Mouse (Mus musculus) naive thymus-derived CD4-positive, alpha-beta T cell, adult 2 months (primary cell): Measurements from ENCODE around the gene Elovl7.
A peak's percentile ranks its signal among the peaks of the same experiment; 100 is the strongest.

ENCODE experiments used
- DNase-seq: peaks from one replicate; pipeline ENCODE4 v3.0.0-alpha.2; 2011; ENCODE audit warnings: low read depth

The Elovl7 gene

DNA sequence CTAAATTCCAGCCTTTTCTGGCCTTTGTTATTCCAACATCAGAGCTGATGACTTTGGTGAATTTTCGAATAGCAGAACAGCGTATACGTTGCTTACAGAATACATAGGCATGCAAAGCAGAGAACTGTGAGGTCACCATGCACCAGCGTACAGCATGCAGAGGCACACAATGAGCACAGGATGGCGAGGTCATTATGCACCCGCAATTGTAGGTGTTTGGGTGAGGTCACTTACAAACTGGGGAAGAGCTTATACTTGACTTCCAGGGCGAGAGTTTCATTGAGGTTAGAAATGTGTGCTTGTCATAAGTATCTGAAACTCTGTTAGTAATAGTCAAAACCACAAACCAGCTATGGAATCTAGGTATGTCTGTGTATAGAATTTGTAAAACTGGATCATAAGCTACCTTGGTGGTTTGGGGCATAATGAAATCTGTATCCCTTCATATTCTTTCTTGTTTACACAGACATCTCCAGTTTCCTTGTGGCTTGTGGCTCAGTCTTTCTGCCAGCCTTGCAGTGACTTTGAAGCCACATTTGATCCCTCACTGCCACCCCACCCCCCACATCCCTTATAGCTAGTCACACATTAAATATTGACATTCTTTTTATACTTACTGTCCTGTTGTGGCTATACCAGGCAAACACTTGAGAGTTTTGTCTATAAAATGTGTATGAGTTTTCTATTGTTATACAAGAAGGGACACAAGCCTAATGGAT is 88.9 kb downstream of the Elovl7 start:
- DNase-seq = peak; percentile 73

DNA sequence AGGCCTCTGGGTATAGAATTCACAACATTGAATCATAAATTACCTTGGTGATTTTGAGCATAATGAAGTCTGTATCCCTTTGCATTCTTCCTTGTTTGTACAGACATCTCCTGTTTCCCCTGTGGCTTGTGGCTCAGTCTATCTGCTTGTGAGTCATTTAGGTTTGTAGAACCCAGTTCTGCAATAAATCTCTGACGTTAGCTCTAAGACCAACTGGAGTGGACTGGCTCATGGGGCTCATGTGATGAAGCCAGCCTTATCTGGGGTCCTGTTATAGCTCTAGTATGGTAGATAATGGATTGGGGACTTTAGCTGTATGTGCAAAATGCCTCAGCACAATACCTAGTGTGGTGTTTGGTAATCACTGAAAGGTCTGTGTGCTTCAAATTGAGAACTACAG is 89.6 kb downstream of the Elovl7 start:
- peak; percentile 33 for DNase-seq

DNA sequence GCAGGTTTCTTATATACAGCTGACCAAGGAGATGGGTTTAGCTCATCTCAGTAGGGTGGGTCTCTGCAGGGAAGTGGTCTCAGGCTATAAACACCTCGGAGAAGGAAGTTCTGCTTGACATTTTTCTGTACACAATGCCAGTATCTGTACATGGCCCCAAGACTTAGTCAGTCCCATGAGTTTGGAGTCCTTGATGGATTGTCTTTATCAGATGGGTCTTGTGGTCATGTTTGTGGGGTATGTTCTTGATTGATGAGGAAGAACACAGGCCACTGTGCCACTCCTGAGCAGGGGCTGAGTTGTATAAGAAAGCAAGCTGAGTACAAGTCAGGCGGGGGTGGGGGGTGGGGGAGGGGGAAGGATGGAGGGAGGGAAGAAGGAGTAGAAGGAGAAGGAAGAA is 90.5 kb downstream of the Elovl7 start:
- DNase-seq = peak; percentile 30

DNA sequence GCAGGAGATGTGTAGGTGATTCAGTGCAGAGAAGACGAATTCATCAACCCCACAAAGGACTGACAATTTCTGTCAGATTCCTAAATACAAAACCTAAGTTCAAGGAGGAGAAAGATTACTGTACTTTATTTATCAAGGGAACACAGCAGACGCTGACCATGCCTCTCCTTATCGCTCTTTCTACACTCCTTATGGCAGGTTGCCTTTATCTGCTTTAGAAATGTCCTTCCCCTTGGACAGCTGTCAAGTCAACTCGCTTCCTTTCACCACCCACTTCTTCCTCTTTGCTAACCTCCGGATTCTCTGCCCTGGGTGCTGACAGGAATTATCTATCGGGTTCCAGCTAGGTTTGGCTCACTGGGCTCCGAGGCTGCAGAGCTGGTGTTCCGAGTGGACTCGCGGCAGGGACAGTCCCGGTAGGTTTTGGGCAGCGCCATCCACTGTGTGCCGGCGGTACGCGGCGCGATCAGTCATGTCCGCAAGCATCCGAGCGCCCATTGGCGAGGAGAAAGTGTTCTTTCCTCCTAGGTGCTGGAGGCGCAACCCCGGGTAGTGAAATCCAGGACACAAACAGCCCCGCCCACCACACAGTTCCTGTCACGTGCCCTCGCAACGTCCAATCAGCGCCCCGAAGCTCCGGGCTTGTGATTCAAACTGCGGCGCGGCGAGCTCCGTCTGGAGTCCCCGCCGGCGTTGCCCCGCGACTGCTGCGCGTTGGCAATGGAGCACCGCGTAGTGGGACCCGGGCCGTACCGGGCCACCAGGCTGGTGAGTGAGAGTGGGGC is 101.7 kb downstream of the Elovl7 start, which contains the start of gene Depdc1b:
Gene Depdc1b (plus strand): TSS at position 631 of the 785 bp plus-strand sequence.
- DNase-seq = peak; percentile 95

DNA sequence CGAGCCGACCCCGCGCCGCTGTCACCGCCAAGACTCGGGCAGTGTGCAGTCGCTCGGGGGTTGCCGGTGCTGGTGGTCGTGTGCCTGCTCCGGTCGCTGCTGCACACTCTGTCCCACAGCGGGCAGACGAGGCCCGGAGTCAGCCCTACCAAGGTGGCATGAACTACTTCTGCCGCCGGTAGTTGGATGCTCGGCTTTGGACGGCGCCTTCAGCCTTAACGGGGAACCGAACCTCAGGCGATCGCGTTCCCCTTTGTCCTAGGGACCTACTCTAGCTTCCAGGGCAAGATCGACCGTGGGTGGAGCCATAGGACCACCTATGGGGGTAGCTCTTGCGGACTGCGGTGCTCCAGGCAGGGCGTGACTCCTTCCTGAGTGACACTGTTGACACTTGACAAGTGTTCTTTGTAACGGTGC is 102.3 kb downstream of the Elovl7 start:
- no peak for DNase-seq

DNA sequence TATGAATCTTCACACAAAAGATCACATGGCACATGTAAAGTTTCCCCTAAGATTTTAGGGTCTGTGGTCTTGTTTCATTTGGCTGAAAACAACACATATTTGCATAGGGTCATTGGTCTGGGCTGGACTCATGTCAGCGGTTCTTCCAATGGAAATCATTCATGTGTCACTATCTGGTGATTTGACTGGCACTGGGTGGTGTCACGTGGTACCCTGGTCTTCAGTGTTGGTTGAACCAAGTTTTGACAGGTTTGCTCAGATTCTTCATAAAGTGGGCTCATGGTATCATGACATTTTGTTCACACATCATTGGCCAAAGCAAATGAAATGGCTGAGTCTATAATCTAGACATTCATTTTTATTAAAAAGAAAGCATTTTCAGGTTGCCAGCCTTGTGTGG is 103.2 kb downstream of the Elovl7 start:
- DNase-seq = no peak

DNA sequence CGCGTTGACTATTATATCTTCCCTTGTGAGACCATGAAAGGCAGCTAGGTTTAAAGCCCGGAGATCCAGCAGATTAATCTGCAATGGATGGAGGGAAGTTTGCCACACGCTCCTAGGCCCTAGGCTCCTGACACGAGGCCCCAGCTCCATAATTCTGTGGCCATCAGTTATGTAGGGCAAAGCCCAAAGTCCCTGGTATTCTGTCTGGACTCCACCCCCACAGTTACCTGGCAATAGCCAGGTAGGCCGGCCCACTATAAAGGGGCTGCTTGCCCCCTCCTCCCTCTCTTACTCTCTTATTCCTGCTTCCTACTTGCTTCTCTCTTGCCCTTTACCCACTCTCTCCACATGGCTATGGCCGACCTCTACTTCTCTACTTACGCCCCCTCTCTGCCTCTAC is 104.8 kb downstream of the Elovl7 start:
- DNase-seq = no peak

DNA sequence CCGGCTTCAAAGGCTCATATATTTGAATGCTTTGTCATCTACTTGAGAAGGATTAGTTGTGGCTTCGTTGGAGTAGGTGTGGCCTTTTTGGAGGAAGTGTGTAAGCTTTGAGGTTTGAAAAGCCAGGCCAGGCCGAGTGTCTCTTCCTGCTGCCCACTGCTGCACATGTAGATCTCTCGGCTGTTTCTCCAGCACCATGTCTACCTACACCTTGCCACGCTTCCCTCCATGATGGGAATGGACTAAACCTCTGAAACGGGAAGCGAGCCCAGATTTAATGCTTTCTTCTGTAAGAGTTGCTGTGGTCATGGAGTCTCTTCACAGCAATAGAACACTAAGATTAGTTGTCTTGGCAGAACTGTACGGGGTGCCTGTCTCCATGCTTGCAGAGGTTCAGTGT is 106.0 kb downstream of the Elovl7 start:
- no peak for DNase-seq

DNA sequence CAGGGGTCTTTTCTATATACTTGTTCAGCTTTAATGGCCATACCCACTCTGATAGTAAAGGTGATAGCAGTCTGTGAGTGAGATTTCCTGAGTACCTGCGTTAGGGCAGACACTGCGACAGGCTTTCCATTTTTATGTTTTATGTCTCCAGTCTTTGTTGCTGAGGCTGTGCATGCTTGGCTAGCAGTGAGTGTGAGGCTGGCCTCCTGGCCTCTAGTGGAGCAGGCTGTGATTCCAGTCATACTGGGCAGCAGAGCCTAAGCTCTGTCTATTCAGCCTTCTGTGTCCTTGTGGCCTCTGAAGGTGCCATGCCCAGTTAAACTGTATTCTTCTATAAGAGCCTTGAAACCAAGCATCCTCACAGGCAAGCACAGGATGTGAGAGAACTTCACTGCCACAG is 108.3 kb downstream of the Elovl7 start:
- no peak for DNase-seq

DNA sequence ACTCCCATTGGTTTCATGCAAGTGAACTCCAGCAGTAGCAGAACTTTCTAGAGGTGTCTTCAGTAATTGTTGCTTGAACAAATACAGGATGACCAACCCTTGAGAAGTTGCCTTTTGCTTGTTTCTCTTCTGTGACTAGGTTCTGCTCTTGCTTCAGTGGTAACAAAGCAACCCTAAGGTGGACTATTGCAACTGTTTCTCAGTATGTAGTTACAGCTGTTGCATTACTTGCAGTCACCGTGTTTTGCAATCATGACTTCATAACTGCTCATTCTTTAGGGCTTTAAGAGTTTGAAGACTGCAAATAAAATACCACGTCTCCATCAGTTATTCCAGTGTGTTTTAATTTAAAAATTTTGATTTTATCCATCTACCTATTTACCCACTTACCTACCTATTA is 109.1 kb downstream of the Elovl7 start:
- DNase-seq = no peak

DNA sequence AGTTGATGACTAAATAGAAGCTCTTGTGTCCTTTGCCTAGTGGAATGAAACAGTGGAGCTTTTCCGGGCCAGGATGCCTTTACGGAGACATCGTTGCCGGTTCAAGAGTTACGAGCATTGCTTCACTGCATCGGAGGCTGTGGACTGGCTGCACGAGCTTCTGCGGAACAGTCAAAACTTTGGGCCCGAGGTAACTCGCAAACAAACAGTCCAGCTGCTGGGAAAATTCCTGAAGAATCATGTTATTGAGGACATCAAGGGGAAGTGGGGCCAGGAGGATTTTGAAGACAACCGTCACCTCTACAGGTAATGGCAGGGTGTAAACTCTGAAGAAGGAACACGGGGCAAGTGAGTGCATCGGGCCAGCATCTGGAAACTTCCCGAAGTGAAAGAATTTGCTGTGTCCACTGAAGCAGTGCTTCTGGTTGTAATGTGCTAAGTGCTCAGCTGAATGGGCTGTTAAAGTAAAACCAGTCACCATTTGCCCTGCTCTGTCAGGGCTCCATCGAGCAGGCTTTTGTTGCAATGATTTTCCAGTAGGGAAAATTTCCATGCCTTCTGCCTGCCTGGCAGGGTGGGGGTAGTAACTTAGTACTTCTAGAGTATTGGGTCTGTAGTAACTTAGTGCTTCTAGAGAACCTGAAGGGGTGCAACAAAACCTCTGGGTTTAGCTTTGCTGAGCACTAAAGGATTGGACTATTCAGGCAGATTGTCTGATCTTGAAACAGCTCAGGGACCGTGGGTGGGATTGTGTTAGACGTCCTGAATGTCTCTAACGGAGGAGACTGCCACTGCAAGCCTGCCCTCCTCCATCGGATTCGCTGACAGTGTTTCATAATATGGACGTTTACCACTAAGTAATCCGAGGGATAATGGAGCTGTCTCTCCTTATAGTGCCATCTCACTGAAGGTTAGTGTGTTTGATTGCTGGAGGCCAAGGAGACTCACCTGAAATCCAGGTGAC is 109.9 kb downstream of the Elovl7 start:
- DNase-seq = no peak

DNA sequence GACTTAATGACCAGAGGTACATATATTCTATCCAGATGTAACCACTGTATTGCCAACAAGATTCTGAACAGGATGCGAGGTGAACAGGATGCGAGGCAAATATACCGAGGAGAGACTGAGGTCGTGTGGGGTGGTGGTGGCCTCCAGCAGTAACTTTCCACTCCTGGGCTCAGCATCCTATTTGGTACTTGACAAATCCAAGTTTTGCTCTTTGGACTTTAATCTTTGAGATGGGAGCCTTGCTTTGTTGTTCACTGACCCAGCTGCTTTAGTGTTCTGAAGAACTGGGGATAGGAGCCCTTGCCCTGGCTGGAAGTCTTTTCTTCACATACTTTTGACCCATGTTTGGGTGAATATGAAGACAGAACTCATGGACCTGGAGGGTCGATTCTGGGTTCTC is 111.7 kb downstream of the Elovl7 start:
- DNase-seq = no peak

DNA sequence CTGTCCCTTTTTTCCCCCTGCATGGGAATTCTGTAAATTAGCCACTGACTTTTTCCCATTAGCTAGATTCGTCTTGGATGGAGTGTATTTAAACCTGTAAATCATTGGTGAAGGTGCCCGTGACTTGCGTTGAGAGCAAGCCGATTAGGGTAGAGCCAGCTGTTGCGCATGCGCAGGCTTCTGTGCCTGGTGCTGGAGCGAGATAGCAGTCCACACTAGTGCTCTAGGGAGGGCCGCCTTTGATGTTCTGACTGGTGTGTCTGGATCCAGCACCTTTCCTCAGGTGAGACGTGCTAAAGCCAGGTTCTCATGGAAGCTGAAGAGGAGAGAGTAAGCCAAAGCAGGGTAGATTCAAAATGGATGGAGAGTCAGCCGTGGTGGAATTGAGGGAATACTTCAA is 112.1 kb downstream of the Elovl7 start:
- DNase-seq = no peak

DNA sequence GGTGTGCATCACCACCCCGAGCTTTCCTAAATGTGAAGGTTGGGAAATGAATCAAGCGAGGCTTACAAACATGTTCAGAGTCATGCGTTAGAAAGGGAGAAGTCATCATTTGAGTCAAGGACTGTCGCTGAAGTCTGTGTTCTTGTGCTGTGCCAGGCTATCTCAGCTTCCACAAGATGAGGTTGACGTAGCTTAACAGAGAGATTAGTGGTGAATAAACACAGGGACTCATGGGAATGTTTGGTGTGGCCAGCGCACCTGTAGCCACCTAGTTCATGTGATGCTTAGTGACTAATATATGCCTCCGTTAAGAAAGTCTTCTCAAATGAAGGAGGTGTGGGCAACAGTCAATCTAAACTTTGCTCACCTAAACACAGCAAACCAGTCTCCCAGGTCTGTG is 112.8 kb downstream of the Elovl7 start:
- DNase-seq = no peak

DNA sequence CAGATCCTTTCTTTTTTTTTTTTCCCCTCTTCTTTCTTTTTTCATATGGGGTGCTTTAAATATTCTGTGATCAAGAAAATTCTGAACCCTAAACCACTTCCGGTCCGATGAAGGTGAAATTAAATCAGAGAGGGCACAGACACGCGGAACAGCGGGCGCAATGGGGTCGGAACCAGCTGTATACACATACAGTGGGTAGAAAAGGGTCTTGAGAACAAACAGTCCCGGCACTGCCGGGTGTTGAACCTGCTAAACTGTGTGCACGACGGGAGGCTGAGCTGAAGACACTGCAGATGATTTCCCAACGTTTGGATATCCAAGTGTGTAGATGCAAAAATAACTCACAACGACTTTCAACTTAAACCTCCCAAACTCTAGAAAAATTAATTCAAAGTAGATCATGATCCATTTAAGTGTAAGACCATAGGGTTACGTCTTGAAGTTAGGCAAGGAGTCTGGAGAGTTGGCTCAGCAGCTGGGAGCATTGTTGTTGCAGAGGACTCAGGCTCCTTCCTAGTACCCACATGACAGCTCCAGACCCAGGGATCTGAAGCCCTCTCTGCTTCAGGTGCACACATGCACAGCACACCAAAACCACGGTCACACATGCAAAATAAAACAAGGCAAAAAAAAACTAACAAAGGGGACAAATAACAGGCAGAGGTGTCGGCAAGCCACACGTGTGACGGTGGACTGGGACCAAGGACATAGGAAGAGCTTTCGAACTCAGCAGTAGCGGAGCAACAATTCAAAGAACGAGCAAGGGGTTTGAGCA is 114.4 kb downstream of the Elovl7 start:
- no peak for DNase-seq

DNA sequence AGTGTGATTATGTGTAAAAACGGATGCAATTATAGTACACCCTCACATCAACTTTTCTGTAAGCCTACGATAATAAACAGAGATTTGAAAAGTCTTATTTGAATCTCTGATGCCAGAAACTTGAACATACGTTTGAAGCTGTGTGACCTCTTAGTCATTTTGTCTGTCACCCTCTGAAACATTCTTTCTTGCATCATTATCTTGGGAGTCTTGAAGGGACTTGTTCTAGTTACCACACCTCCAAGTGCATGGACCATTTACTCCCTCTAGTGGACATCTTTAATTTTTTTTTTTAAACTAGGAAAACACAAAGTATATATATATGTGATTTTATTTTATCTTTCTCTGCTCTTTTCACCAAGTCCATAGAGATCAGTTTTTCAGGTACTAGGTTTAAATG is 115.5 kb downstream of the Elovl7 start:
- DNase-seq = peak; percentile 77
